Mouse (Mus musculus): ENCODE measurements around the gene Tcaim.

DNA sequence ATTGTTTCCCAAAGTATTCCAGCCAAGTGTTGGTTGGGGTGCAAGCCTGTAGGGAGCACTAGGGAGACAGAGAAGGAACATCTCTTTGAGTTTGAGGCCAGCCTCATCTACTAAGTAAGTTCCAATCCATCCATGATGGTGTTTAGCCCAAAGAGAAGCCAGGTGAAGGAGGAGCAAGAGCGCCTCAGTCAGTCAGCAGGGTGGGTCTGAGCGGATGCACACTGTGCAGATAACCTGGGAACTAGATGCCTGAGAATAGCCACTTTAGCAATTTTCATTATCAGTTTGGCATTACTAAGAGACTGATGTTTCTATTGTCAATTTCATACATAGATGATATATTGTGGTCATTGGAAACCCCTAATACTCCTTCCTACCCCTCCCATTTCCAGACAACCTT, 9.4 kb downstream of the Tcaim start:
- TF ChIP-seq CTCF (conservative IDR thresholded peaks at IDR 0.05 in 1 of 2, IDR thresholded peaks at IDR 0.05 in 1 of 2; ENCODE audit: low read depth in 2 of 2, low read length in 2 of 2): no peak
- no peak for TF ChIP-seq EP300 (IDR thresholded peaks at IDR 0.05; ENCODE audit: low read length)
- no peak for TF ChIP-seq NELFE (IDR thresholded peaks at IDR 0.05; ENCODE audit: low read depth, low read length)
- no peak for TF ChIP-seq POLR2A (IDR thresholded peaks at IDR 0.05; ENCODE audit: low read depth, low read length)
- TF ChIP-seq MAFK (IDR thresholded peaks at IDR 0.05; ENCODE audit: insufficient replicate concordance, low read length): no peak
- TF ChIP-seq SIN3A (IDR thresholded peaks at IDR 0.05; ENCODE audit: low read length): no peak
- TF ChIP-seq GABPA (IDR thresholded peaks at IDR 0.05; ENCODE audit: insufficient replicate concordance, low read depth, low read length): no peak
- no peak for TF ChIP-seq HCFC1 (IDR thresholded peaks at IDR 0.05; ENCODE audit: low read depth, low read length)
